Mouse (Mus musculus) megakaryocyte, embryonic 14.5 days (primary cell): ENCODE data around the gene 2610042L04Rik.
"Not testable (repeated sequence)": the region's sequence is repeated elsewhere in the genome, so short reads cannot be mapped to it uniquely, and the experiment has no call there.

Experiments used
- FLI1 ChIP-seq: IDR thresholded peaks from 2 replicates; pipeline ENCODE4 v1.6.1; 2012; ENCODE audit warnings: low read length, inconsistent platforms, mixed read lengths
- GATA1 ChIP-seq: IDR thresholded peaks from 3 replicates; pipeline ENCODE4 v1.6.1; 2012; ENCODE audit warnings: mixed read lengths, low read length, inconsistent platforms, borderline replicate concordance

DNA sequence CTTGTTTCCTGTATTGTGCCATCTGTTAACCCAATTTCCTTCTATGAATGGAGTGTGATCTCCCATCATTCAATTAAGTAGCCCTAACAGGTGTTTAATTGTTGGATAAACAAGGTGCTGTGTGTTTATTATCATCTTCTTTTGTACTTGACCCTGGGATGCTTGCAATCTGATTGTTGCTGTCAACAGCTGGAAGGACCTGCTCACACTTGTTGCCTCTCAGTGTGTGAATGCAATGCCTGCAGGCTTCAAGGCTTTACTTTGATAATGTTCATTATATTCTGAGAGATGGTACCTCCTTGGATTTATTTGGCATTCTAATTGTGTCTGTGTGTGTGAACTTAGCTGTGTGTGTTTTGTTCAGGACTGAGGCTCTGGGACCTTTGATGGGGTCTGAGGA lies 64.1 kb downstream of the 2610042L04Rik start:
- not testable (repeated sequence) for TF ChIP-seq GATA1, FLI1
